Mouse (Mus musculus) midbrain, postnatal 0 days (tissue): ENCODE results near the gene Nupr1l. TPM values are rescaled to one million over a fixed set of nuclear protein-coding genes. Genes with fewer than 3 reads are reported as not detected.

Source experiments
- ATAC-seq: fragments of 200-750 bp; cut with Nextera tagmentation; 2 replicates; pipeline ENCODE4 v1.8.0; 2017; ENCODE audit warnings: moderate number of reproducible peaks, mild to moderate bottlenecking, moderate TSS enrichment, moderate library complexity; ENCODE audit not compliant: low FRiP score
- DNase-seq: peaks from one replicate; pipeline ENCODE4 v3.0.0-alpha.2; 2015; ENCODE audit warnings: low spot score
- H3K27ac ChIP-seq: fragments of 300-500 bp; sonication (generic); 2 replicates; pipeline ENCODE4 v1.5.1; 2014; ENCODE audit warnings: low read depth, mild to moderate bottlenecking, low read length, mixed read lengths
- H3K27me3 ChIP-seq: fragments of 300-500 bp; sonication (generic); 2 replicates; pipeline ENCODE4 v1.6.1; 2014; ENCODE audit warnings: low read length, control low read depth, mixed read lengths; ENCODE audit not compliant: insufficient read depth
- H3K36me3 ChIP-seq: fragments of 300-500 bp; sonication (generic); 2 replicates; pipeline ENCODE4 v1.6.1; 2014; ENCODE audit warnings: low read length, control low read depth, mixed read lengths; ENCODE audit not compliant: insufficient read depth
- H3K4me1 ChIP-seq: fragments of 300-500 bp; sonication (generic); 2 replicates; pipeline ENCODE4 v1.6.1; 2014; ENCODE audit warnings: mild to moderate bottlenecking, control low read depth, antibody characterized with exemption, low read length, mixed read lengths; ENCODE audit not compliant: insufficient read depth
- H3K4me2 ChIP-seq: fragments of 300-500 bp; sonication (generic); 2 replicates; pipeline ENCODE4 v1.6.1; 2014; ENCODE audit warnings: low read depth, mild to moderate bottlenecking, low read length, mixed read lengths; ENCODE audit not compliant: poor library complexity, severe bottlenecking
- H3K4me3 ChIP-seq: fragments of 300-500 bp; sonication (generic); 2 replicates; pipeline ENCODE4 v1.5.1; 2014; ENCODE audit warnings: low read depth, mild to moderate bottlenecking, low read length, moderate library complexity
- H3K9ac ChIP-seq: fragments of 300-500 bp; sonication (generic); replicated peaks from 2 replicates; pipeline ENCODE4 v1.6.1; 2014; ENCODE audit warnings: mild to moderate bottlenecking, low read length, moderate library complexity, mixed read lengths; ENCODE audit not compliant: poor library complexity, severe bottlenecking
- H3K9me3 ChIP-seq: fragments of 300-500 bp; sonication (generic); 2 replicates; pipeline ENCODE4 v1.6.1; 2016; ENCODE audit warnings: low read length, control low read depth
- CTCF ChIP-seq: IDR thresholded peaks from 2 replicates; pipeline ENCODE4 v1.5.1; 2016; ENCODE audit warnings: antibody characterized with exemption, mild to moderate bottlenecking
- WGBS: fragments of 180-500 bp; shearing (Covaris S2); extraction: QIAGEN DNeasy Blood & Tissue Kit; methylation state at CpG from one replicate; pipeline ENCODE4 v1.1.7; 2014; 5-methylcytosine and 5-hydroxymethylcytosine counted together
- polyA plus RNA-seq: library from polyadenylated mRNA; unstranded; fragments of >200 nt; fragmentation: Nextera tagmentation; extraction: Ambion mirVana; gene quantifications from 2 replicates; pipeline ENCODE4 v1.2.1, GENCODE M21; 2015
- total RNA-seq: library from RNA; depleted of rRNA; stranded (reverse); fragments of >200 nt; gene quantifications from 2 replicates; pipeline ENCODE4 v1.2.3, GENCODE M21; 2014

The Nupr1l gene
- total and polyA plus RNA-seq, 2 experiments from 2014 or later = 1.9 to 5.2 TPM

DNA sequence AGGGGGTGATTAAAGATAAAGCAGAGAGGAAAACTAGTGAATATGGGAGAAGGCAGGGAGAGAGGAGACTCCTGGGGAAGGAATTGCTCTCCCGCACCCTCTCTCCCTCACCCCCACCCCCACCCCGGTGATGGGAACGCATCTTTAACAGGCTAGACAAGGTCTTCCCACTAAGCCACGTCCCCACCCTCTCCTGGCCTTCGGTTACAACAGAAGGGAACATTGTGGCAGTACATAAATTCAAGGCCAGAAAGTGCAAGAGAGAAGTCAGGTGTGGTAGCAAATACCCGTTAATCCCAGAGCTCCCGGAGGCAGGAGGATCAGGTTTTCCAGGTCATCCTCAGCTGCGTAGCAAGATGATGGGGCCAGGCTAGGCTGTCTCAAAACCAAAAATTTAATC lies 11.0 kb downstream of the Nupr1l start:
- Histone ChIP-seq H3K9me3 (no peaks in the 10 kb centered on the region), H3K4me1 (no peaks in the 10 kb centered on the region), H3K36me3 (no peaks in the 10 kb centered on the region), H3K4me2 (no peak overlapping the region), H3K27ac (no peak overlapping the region), H3K9ac (no peak overlapping the region), H3K27me3 (no peaks in the 10 kb centered on the region), H3K4me3 (no peak overlapping the region)
- WGBS = 75% methylated on average over 8 of the region's 8 CpGs
- no peak for TF ChIP-seq CTCF
- DNase-seq (no peak), ATAC-seq (no peak)

DNA sequence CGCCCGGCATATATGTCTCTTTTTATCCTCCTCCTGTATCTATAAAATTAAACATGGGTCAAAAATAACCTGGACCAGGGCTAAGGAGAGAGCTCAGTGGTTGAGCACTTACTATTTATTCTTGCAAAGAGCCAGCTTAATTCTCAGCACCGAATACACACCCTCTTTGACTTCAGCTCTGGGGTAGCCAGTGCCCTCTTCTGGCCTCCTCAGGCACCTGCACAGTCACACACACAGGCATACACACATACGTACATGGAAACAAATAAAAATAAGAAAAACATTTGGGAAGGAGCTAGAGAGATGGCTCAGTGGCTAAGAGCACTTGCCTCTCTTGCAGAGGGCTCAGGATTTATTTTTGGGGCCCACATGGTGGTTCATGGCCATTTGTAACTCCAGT lies 13.6 kb downstream of the Nupr1l start:
- no peak overlapping the region for H3K4me2 ChIP-seq
- no peak for TF ChIP-seq CTCF
- no peak for DNase-seq
- no peaks in the 10 kb centered on the region for H3K9me3 ChIP-seq
- no peak overlapping the region for H3K27ac ChIP-seq
- no peak overlapping the region for H3K9ac ChIP-seq
- no peaks in the 10 kb centered on the region for H3K4me1 ChIP-seq
- no peak for ATAC-seq
- no peaks in the 10 kb centered on the region for H3K27me3 ChIP-seq
- no peak overlapping the region for H3K4me3 ChIP-seq
- H3K36me3 ChIP-seq = no peaks in the 10 kb centered on the region
- WGBS = 93% methylated on average over 4 of the region's 4 CpGs

DNA sequence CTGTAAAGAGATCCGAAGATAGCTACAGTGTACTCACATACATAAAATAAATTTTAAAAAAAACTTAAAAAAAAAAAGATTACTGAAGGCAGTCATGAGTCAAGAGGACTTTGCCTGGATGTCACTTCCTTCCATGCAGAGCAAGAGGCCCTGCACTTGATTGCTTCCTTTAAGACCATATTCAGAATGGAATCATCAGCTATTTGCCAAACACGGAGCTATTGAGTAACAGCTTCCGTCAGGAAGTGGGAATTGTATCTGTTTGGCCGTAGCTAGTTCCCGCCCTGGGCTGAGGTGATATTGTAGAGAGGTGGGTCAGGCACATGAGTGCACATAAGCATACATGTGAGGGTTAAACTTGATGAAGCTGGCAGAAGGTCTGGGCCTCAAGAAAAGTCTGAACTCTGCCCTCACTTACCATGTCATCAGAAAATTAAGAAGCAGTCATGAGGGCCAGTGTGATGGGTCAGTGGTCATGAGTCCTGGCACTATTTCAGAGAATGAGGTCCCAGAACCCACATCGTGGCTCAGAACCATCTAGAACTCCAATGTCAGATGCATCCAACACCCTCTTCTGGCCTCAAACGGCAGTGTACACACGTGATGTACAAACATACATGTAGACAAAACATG lies 16.6 kb downstream of the Nupr1l start:
- Histone ChIP-seq H3K27ac (no peak overlapping the region), H3K36me3 (no peaks in the 10 kb centered on the region), H3K9ac (no peak overlapping the region), H3K9me3 (no peaks in the 10 kb centered on the region), H3K4me2 (no peak overlapping the region), H3K4me3 (no peak overlapping the region), H3K4me1 (no peaks in the 10 kb centered on the region), H3K27me3 (no peaks in the 10 kb centered on the region)
- no peak for TF ChIP-seq CTCF
- ATAC-seq (no peak), DNase-seq (no peak)
- WGBS = 88% methylated on average over 8 of the region's 8 CpGs

DNA sequence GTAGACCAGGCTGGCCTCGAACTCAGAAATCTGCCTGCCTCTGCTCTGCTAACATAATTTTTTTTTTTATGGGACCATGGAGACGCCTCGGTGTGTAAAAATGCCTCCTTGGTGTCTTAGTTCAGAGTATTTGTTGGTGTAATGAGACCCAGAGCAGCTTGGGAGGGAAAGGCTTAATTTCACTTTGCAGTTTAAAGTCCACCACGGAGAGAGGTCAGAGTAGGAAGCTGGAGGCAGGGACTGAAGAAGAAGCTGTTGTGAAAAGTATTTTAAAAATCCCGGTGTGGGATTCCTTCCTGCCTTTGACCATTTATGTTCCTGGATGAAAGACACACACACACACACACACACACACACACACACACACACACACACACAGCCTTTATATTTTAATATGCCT lies 17.6 kb downstream of the Nupr1l start:
- Histone ChIP-seq H3K36me3 (no peaks in the 10 kb centered on the region), H3K9me3 (no peaks in the 10 kb centered on the region), H3K9ac (no peak overlapping the region), H3K4me2 (no peak overlapping the region), H3K4me1 (no peaks in the 10 kb centered on the region), H3K27me3 (no peaks in the 10 kb centered on the region), H3K27ac (no peak overlapping the region), H3K4me3 (no peak overlapping the region)
- 75% methylated on average over 5 of the region's 5 CpGs for WGBS
- TF ChIP-seq CTCF = no peak
- DNase-seq = no peak
- ATAC-seq = no peak

DNA sequence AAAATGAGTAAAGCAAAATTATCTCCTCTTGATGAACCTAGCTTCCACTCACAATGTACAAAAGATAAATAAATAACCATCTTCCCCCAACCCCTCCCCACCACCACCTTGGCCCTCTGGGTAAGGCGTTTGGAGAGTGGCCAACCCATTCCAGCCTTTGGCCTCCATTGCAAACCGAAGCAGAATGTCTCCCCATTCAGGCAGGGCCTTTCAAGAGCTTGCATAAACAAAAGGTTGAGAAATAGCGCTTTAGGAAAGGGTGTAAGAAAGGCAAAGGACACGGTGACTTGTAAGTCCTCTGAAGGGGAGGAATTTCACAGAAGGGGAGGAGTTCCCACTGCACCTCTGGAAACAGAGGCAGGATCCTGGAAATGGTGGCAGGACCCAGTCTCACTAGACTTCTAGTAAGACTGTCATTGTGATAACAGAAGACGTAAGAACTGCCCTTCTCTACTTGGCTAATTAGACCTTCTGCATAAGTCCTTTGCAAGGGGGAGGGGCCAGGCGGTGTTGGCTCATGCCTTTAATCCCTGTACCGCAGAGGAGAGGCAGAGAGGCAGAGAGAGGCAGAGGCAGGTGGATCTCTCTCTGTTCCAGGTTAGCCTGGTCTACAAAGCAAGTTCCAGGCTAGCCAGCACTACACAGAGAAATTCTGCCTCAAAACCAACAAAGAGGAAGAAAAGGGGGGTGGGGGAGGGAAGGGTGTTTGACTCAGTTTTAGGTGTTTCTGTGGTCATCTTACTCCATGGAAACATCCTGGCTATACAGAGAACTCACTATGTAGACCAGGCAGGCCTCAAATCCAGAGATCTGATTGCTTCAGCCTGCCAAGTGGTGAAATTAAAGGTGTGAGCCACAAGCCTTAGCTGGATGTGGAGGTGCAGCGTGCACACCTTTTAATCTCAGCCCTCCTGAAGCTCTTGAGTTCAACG lies 21.9 kb downstream of the Nupr1l start:
- Histone ChIP-seq H3K27me3 (no peaks in the 10 kb centered on the region), H3K4me2 (no peak overlapping the region), H3K27ac (no peak overlapping the region), H3K9me3 (no peaks in the 10 kb centered on the region), H3K36me3 (no peaks in the 10 kb centered on the region), H3K9ac (no peak overlapping the region), H3K4me3 (no peak overlapping the region), H3K4me1 (no peaks in the 10 kb centered on the region)
- ATAC-seq = no peak
- TF ChIP-seq CTCF = no peak
- DNase-seq = no peak
- 50% methylated on average over 9 of the region's 9 CpGs for WGBS

DNA sequence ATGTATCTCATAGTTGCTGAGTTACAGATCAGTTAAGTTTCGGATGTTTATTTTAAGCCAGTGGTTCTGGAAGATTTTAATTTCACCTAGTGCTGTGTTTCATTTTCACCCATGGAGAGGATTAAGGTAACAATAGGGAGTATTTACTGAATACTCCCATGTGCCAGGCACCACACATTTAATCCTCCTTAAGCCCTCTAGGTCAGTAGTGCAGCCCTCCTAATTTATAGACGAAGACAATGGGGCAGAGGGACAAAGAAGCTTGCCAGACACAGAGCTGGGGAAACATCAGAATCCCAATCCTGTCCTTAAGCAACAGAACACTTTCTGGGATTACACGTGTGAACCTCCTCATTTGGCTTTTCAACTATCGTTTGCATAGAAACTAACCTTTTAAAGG lies 28.6 kb downstream of the Nupr1l start:
- H3K27me3 ChIP-seq = no peaks in the 10 kb centered on the region
- no peak for TF ChIP-seq CTCF
- 14% methylated on average over 4 of the region's 4 CpGs for WGBS
- H3K9ac ChIP-seq = no peak overlapping the region
- DNase-seq = no peak
- H3K4me2 ChIP-seq = no peak overlapping the region
- no peaks in the 10 kb centered on the region for H3K4me1 ChIP-seq
- H3K36me3 ChIP-seq = no peaks in the 10 kb centered on the region
- no peak overlapping the region for H3K27ac ChIP-seq
- no peaks in the 10 kb centered on the region for H3K9me3 ChIP-seq
- no peak for ATAC-seq
- no peak overlapping the region for H3K4me3 ChIP-seq
